Mouse (Mus musculus) heart, adult 18-20 months (tissue): Measurements from ENCODE around the gene Nkx1-1. TPM values are rescaled to one million over a fixed set of nuclear protein-coding genes. Genes with fewer than 3 reads are reported as not detected.
A peak's percentile ranks its signal among the peaks of the same experiment; 100 is the strongest.

ENCODE experiments used
- DNase-seq, 2 experiments: peaks; one replicate each; pipeline ENCODE4 v3.0.0; 2021 to 2022; ENCODE audit warnings: mixed read lengths in 1 of 2
- long read RNA-seq, 2 experiments: library from polyadenylated mRNA; stranded (forward); transcript quantifications; one replicate each; pipeline ENCODE4 v2.0.0; 2021
- total RNA-seq, 2 experiments: library from RNA; stranded (reverse); gene quantifications; 2 replicates each; pipeline ENCODE4 v1.2.3; 2021

The Nkx1-1 gene
- total RNA-seq, result not detected
- long read RNA-seq, experiment 1, result 0 reads
- long read RNA-seq, experiment 2, result 0 reads

DNA sequence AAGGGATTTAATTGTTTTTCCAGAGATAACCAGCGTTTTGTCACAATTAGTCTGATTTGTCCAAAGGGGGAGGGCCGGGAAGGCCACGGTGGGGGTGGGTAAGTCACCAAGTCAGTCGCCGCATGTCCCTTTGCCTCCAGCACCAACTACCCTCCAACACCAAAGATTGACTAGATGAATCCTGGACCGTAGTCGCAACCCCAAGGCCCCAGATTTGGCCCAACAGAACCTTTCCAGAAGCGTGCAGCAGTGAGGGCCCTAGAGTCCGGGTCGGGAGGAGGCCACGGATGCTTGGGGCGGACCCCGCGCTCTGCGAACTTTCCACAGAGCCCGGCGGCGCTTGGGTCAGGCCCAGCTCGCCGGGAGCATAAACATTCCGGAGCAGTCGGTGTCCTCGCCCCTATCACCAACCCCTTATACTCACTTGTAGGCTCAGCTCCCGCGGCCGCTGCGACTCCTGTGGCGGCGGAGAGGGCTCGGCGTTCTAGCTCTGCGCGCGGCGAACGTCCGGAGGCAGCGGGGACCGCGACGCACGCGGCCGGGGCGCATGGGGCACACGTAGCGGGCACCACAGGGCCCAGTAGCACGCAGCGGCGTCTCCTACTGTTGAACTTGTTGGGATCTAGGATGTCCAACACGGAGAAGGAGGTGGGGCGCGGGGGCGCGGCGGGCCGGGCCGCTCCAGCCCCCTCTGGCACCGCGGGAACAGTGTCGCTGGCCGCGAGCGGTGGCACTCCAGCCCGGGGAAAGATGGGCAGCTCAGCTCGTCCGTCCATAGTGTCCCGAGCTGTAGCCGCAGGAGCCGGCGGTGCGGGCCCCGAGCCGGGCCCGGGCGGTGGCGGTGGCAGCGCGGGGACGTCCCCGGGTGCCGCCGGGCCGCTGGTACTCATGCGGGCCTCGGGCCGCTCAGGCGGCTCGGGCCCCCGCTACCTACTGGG lies at the start of gene Nkx1-1:
Gene Nkx1-1 (minus strand): TSS at position 776 of the 938 bp plus-strand sequence.
- DNase-seq, result no peak

- no peak for DNase-seq
Observed at GRCm38 (mm10) chr5:33481318-33481685, 47.5 kb upstream of the Nkx1-1 start.

- DNase-seq, result no peak
Observed at GRCm38 (mm10) chr5:33480582-33481317, 47.0 kb upstream of the Nkx1-1 start.

GRCm38 (mm10) chr5:33465464-33465863 lies 31.7 kb upstream of the Nkx1-1 start:
- DNase-seq, result no peak

- no peak for DNase-seq
Observed at GRCm38 (mm10) chr5:33464390-33464789, 30.6 kb upstream of the Nkx1-1 start.

GRCm38 (mm10) chr5:33459111-33459510 lies 25.3 kb upstream of the Nkx1-1 start:
- DNase-seq, result no peak

- DNase-seq, result no peak
Observed at GRCm38 (mm10) chr5:33458132-33458622, 24.4 kb upstream of the Nkx1-1 start.

GRCm38 (mm10) chr5:33455737-33456136 lies 22.0 kb upstream of the Nkx1-1 start:
- DNase-seq, result no peak

DNA sequence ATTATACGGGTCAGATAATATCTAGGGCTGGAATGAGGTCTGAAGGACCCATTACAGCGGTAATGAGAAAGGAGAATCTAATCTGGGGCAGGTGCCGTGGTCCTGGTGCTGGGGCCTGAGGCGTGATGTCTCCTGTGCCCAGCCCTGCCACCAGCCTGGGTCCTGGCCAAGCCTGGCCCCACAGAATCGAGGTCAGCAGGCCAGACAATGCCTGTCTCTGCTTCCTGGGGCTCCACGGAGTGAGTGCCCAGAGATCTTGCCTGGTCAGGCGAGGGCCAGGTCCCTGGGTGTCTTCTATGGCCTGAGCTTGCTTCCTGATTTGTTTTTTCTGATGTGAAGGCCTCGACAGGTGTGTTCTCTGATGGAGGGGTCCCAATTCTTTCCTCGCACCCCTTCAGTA lies 10.0 kb upstream of the Nkx1-1 start:
- no peak for DNase-seq

GRCm38 (mm10) chr5:33442927-33443710 lies 9.3 kb upstream of the Nkx1-1 start:
- DNase-seq, result peak in 1 of 2 experiments; percentile 78

DNA sequence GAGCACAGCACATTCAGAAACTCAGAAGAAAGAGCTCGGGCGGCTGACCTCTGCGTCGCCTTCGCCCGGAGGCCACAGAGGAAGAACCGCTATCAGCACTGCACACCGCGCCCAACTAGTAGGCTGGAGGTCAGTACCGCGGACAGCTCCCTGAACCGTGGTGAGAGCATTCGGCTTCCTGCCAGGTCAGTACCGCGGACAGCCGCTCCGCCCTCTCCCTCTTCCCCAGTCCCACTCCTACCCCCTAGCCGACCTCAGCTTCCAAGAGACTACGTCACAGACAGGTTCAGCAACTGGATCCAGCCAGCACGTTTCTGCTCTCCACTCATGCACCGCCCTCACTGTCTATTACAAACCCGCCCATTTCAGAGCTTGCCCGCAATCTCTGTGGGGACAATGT lies 4.4 kb upstream of the Nkx1-1 start:
- DNase-seq, result peak; percentile 79 to 90

DNA sequence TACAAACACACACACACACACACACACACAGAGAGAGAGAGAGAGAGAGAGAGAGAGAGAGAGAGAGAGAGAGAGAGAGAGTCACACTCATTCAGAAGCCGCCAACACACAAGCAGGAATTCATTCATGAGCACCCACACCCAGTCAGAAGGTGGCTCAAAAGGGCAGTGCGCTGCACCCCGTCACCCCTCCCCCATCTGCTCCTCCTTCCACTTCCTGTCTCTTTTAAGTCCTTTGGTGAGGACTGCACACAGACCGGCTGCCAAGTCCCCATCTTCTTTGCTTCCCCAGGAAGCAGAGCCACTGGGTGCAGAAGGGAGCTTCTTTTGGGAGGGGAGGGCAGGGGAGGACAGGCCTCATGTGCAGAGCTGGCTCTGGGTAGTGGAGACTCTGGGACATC lies 2.2 kb upstream of the Nkx1-1 start:
- DNase-seq, result no peak

DNA sequence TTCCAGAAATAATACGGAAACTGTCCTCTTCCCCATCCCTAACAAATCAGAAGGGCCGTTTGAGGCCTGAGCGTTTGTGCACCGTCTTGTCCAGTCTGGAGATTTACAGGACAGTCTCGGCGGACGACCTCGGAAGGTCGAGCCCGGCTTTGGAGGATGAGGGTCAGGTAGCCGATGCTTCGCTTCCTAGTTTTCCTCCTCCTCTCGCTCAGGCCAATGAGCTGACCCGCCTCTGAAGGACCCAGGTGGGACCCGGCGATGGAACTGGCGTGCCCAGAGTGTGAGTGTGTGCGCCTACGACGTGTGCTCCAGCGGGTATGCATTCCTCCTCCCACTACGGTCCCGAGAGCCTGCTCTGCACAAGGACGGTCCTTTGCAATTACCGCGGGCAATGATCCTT lies 1.4 kb upstream of the Nkx1-1 start:
- no peak for DNase-seq

GRCm38 (mm10) chr5:33434141-33434780 lies 485 bp upstream of the Nkx1-1 start:
- no peak for DNase-seq

DNA sequence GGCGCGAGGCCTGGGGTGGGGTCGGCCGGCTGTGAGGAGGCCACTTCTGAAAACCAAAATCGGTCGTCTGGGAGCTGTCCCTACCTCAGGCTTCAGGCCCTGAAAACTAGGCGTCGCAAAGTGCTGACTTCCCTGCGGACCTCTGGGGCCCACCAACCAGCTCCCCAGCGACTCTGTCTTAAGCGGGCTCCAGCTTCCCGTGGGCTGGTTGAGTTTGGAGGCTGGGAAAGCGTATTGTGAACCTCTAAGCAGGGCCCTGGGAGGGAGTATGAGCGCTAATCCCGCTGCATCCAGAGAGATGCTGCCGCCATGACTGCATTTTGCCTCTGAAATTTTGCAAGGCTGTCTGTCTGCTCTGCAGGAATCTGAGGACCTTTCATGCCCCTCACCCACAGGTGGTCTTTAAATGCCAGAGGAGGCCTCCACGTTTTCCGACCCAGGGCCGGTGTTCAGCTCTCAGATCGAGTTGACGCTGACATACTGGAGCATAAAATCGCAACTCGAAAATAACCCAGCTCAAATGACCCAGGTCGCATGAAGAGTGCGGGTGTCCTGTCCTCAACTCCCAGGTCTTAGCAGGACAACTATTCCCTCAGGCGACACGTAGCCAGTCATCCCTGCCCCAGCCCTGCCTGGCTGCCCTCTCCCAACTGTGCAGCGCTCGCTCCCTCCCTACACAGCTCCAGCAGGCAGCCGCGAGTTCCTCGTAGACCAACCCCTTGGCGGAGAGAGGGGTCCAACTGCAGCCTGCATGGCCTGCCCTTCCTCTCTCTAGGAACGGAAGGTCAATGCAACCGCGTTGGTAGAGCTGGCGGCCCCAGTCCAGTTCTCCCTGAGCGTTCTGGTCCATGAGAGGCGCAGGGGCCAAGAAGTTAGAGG lies 1.5 kb downstream of the Nkx1-1 start:
- peak in 1 of 2 experiments; percentile 24 for DNase-seq

DNA sequence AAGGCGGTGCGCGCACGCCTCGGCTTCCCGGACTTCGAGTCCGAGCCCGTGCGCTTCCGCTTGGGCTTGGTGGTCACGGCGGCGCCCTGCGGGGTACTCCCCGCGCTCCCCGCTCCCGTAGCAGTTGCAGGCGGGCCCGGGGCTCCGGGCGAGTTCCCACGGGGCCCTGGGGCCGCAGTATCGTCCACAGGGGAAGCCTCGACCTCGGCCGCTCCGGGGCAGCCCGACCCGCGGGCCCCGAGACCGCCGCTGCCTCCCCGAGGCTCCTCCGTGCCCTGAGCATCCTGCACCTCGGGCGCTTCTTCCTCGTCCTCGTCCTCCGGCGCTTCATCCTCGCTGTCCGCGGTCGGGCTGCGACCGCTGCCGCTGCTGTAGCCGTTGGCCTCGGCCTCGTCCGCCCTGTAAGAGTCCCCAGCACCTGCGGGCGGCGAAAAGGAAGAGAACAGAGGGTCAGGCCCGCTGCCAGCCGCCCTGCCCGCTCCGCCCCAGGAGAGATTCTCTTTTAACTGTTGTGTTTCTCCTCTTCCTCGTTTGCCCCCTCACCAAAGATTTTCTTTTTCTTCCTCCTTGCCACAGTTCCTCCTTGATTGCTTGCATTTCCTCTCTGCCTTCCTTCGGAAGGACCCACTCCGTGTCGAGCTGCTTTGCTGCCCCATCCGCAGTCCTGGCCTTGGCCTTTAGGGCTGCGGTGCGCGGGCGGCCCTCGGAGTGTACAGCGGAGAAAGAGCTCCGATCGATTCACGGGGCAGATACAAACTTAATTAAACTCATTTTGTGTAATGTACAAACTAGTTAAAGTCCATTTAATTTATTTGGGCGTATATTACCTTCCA lies 2.4 kb downstream of the Nkx1-1 start:
- peak in 1 of 2 experiments; percentile 9 for DNase-seq

DNA sequence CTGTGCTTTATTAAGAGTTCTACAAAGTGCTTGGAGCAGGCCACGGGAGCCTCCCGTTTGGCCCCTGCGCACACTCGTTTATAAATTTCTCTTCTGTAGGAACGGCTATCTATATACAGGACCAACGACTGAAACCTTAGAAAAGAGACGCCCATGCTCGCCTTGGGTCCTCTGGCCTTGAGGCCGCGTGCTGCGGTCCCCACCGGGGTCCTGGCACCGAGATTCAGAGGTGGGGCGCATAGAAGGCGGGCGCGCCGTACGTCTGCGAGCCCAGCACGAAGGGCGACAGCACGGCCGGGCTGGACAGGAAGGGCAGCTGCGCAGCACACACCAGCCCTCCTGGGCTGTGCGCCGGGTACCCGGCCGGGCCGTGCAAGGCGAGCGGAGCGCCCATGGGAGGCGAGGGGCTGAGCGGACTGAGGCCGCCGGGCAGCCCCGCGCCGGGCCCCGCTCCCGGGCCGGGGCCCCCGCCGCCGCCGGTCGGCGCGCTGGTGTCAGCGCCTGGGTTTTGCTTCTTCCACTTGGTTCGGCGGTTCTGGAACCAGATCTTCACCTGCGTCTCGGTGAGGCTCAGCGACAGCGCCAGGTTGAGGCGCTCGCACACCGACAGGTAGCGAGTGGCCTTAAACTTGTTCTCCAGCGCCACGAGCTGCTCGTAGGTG lies 3.1 kb downstream of the Nkx1-1 start:
- DNase-seq, result peak in 1 of 2 experiments; percentile 17

- no peak for DNase-seq
Observed at GRCm38 (mm10) chr5:33430106-33430505, 3.7 kb downstream of the Nkx1-1 start.

DNA sequence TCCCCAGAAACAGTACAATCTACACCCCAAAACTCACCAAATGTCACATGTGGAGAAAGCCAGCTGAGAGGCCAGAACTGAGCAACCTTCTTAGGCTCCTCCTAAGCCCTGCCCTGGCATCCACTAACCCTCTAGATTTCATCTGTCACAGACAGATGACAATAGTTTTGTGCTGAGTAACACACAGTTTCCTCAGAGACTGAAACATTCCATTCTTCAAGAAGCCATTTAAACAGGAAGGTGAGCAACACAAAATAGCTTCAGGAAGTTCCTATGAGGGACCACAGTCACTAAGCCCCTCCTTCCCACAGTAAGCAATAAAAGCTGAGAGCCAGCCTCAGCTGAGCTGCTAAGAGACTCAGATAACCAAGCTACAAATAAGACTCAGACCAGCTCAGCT lies 6.3 kb downstream of the Nkx1-1 start:
- DNase-seq, result no peak
